Mouse (Mus musculus) kidney, embryonic 15.5 days (tissue): ENCODE data around the gene Mmel1. TPM values are rescaled to one million over a fixed set of nuclear protein-coding genes. Genes with fewer than 3 reads are reported as not detected.
A peak's percentile ranks its signal among the peaks of the same experiment; 100 is the strongest.

Source experiments
- ATAC-seq: fragments of 200-750 bp; cut with Nextera tagmentation; replicated peaks from 2 replicates; pipeline ENCODE4 v1.8.0; 2017; ENCODE audit warnings: moderate TSS enrichment; ENCODE audit not compliant: low FRiP score
- H3K27ac ChIP-seq: fragments of 300-500 bp; sonication (generic); 2 replicates; pipeline ENCODE4 v1.5.1; 2015; ENCODE audit warnings: mild to moderate bottlenecking, inconsistent platforms
- H3K27me3 ChIP-seq: fragments of 300-500 bp; sonication (generic); 2 replicates; pipeline ENCODE4 v1.6.1; 2015; ENCODE audit warnings: inconsistent platforms
- H3K36me3 ChIP-seq: fragments of 300-500 bp; sonication (generic); 2 replicates; pipeline ENCODE4 v1.6.1; 2015; ENCODE audit warnings: inconsistent platforms
- H3K4me1 ChIP-seq: fragments of 300-500 bp; sonication (generic); 2 replicates; pipeline ENCODE4 v1.6.1; 2015; ENCODE audit warnings: inconsistent platforms
- H3K4me2 ChIP-seq: fragments of 300-500 bp; sonication (generic); 2 replicates; pipeline ENCODE4 v1.6.1; 2015; ENCODE audit warnings: moderate library complexity, mild to moderate bottlenecking, inconsistent platforms
- H3K4me3 ChIP-seq: fragments of 300-500 bp; sonication (generic); replicated peaks from 2 replicates; pipeline ENCODE4 v1.5.1; 2015; ENCODE audit warnings: mild to moderate bottlenecking, inconsistent platforms
- H3K9ac ChIP-seq: fragments of 300-500 bp; sonication (generic); 2 replicates; pipeline ENCODE4 v1.6.1; 2015; ENCODE audit warnings: mild to moderate bottlenecking, inconsistent platforms
- H3K9me3 ChIP-seq: fragments of 300-500 bp; sonication (generic); replicated peaks from 2 replicates; pipeline ENCODE4 v1.6.1; 2016; ENCODE audit warnings: inconsistent platforms
- WGBS: fragments of 180-500 bp; shearing (Covaris S2); methylation state at CpG from one replicate; pipeline ENCODE4 v1.1.7; 2015; ENCODE audit warnings: mixed read lengths; 5-methylcytosine and 5-hydroxymethylcytosine counted together
- polyA plus RNA-seq: library from polyadenylated mRNA; unstranded; fragments of >200 nt; fragmentation: Nextera tagmentation; extraction: Ambion mirVana; gene quantifications from 2 replicates; pipeline ENCODE4 v1.2.1, GENCODE M21; 2015

The Mmel1 gene
- polyA plus RNA-seq, 1 experiment from 2014 or later, result 0.42 TPM

GRCm38 (mm10) chr4:154867257-154867656 is 2.1 kb upstream of the Mmel1 start:
- Histone ChIP-seq H3K4me1 (peaks cover 24% of the 10 kb centered on the region), H3K27ac (no peak overlapping the region), H3K36me3 (no peaks in the 10 kb centered on the region), H3K9me3 (no peaks in the 10 kb centered on the region), H3K27me3 (0 out of 2 replicates have a peak, but pooled peaks cover 16% of the 10 kb centered on the region), H3K4me3 (no peak overlapping the region), H3K9ac (no peak overlapping the region), H3K4me2 (no peak overlapping the region)
- ATAC-seq, result no peak
- whole genome bisulfite sequencing, result 83% methylated on average over 6 of the region's 6 CpGs

GRCm38 (mm10) chr4:154870721-154871120 is 1.3 kb downstream of the Mmel1 start:
- Histone ChIP-seq H3K27ac (no peak overlapping the region), H3K9me3 (no peaks in the 10 kb centered on the region), H3K4me3 (no peak overlapping the region), H3K4me1 (peaks cover 9% of the 10 kb centered on the region; the same call in 1 of the 2 replicates), H3K9ac (no peak overlapping the region), H3K36me3 (no peaks in the 10 kb centered on the region), H3K4me2 (no peak overlapping the region), H3K27me3 (0 out of 2 replicates have a peak, but pooled peaks cover 24% of the 10 kb centered on the region)
- no peak for ATAC-seq
- WGBS, result 88% methylated on average over 4 of the region's 4 CpGs

GRCm38 (mm10) chr4:154871757-154872251 is 2.4 kb downstream of the Mmel1 start:
- Histone ChIP-seq H3K9ac (no peak overlapping the region), H3K4me1 (peaks cover 9% of the 10 kb centered on the region; the same call in 1 of the 2 replicates), H3K27me3 (peaks cover 27% of the 10 kb centered on the region; the same call in 1 of the 2 replicates), H3K4me2 (peak overlapping the region; percentile 47), H3K27ac (no peak overlapping the region), H3K9me3 (no peaks in the 10 kb centered on the region), H3K4me3 (0 out of 2 replicates have a peak overlapping the region, but pooled peaks have one; percentile 20), H3K36me3 (no peaks in the 10 kb centered on the region)
- 5% methylated on average over 13 of the region's 13 CpGs for WGBS
- peak; percentile 76 for ATAC-seq

GRCm38 (mm10) chr4:154873186-154873585 is 3.8 kb downstream of the Mmel1 start:
- WGBS, result 73% methylated on average over 6 of the region's 6 CpGs
- Histone ChIP-seq H3K36me3 (no peaks in the 10 kb centered on the region), H3K27me3 (peaks cover 30% of the 10 kb centered on the region; the same call in 1 of the 2 replicates), H3K27ac (no peak overlapping the region), H3K4me2 (no peak overlapping the region), H3K4me1 (peaks cover 10% of the 10 kb centered on the region), H3K9me3 (no peaks in the 10 kb centered on the region), H3K9ac (no peak overlapping the region), H3K4me3 (no peak overlapping the region)
- ATAC-seq, result no peak

- 11% methylated on average over 18 of the region's 18 CpGs for WGBS
- peaks cover 19% of the 10 kb centered on the region for H3K27me3 ChIP-seq
- H3K9ac ChIP-seq, result peak overlapping the region; percentile 50
- peak; percentile 95 for ATAC-seq
- H3K4me2 ChIP-seq, result peak overlapping the region; percentile 64
- H3K4me3 ChIP-seq, result peak overlapping the region; percentile 39
- peaks cover 8% of the 10 kb centered on the region for H3K4me1 ChIP-seq
- no peaks in the 10 kb centered on the region for H3K9me3 ChIP-seq
- H3K27ac ChIP-seq, result peak overlapping the region; percentile 76
- no peaks in the 10 kb centered on the region for H3K36me3 ChIP-seq
Observed at GRCm38 (mm10) chr4:154877864-154878548, 8.6 kb downstream of the Mmel1 start.

- ATAC-seq, result no peak
- H3K36me3 ChIP-seq, result no peaks in the 10 kb centered on the region
- WGBS, result 77% methylated on average over 6 of the region's 6 CpGs
Observed at GRCm38 (mm10) chr4:154880730-154881129, 11.3 kb downstream of the Mmel1 start.

GRCm38 (mm10) chr4:154882014-154882659 is 12.8 kb downstream of the Mmel1 start:
- no peak for ATAC-seq
- peaks cover 8% of the 10 kb centered on the region for H3K4me1 ChIP-seq
- WGBS, result 28% methylated on average over 14 of the region's 14 CpGs

More at GRCm38 (mm10) chr4:154880730-154881129, 11.3 kb downstream of the Mmel1 start:
- Histone ChIP-seq H3K4me1 (peaks cover 8% of the 10 kb centered on the region), H3K27ac (no peak overlapping the region), H3K4me2 (no peak overlapping the region), H3K9me3 (no peaks in the 10 kb centered on the region), H3K4me3 (no peak overlapping the region), H3K27me3 (peaks cover 12% of the 10 kb centered on the region), H3K9ac (no peak overlapping the region)

GRCm38 (mm10) chr4:154885416-154885815 is 16.0 kb downstream of the Mmel1 start:
- WGBS, result 78% methylated on average over 11 of the region's 11 CpGs
- H3K27ac ChIP-seq, result no peak overlapping the region
- no peaks in the 10 kb centered on the region for H3K4me1 ChIP-seq
- ATAC-seq, result no peak
- H3K4me2 ChIP-seq, result no peak overlapping the region
- H3K9me3 ChIP-seq, result no peaks in the 10 kb centered on the region
- H3K4me3 ChIP-seq, result no peak overlapping the region
- no peaks in the 10 kb centered on the region for H3K36me3 ChIP-seq
- peaks cover 6% of the 10 kb centered on the region; the same call in 1 of the 2 replicates for H3K27me3 ChIP-seq
- H3K9ac ChIP-seq, result no peak overlapping the region

More at GRCm38 (mm10) chr4:154882014-154882659, 12.8 kb downstream of the Mmel1 start:
- Histone ChIP-seq H3K36me3 (no peaks in the 10 kb centered on the region), H3K27ac (no peak overlapping the region), H3K9ac (no peak overlapping the region), H3K9me3 (no peaks in the 10 kb centered on the region), H3K4me3 (no peak overlapping the region), H3K27me3 (peaks cover 6% of the 10 kb centered on the region; the same call in 1 of the 2 replicates), H3K4me2 (no peak overlapping the region)

- H3K4me3 ChIP-seq, result no peak overlapping the region
- 60% methylated on average over 12 of the region's 13 CpGs for WGBS
- H3K4me2 ChIP-seq, result no peak overlapping the region
- H3K9ac ChIP-seq, result no peak overlapping the region
- no peaks in the 10 kb centered on the region; the same call in 1 of the 2 replicates for H3K27me3 ChIP-seq
- H3K36me3 ChIP-seq, result no peaks in the 10 kb centered on the region
- H3K27ac ChIP-seq, result no peak overlapping the region
- no peaks in the 10 kb centered on the region for H3K4me1 ChIP-seq
- no peaks in the 10 kb centered on the region for H3K9me3 ChIP-seq
- ATAC-seq, result 0 out of 2 replicates have a peak, but pooled peaks have one; percentile 54
Observed at GRCm38 (mm10) chr4:154886876-154887592, 17.6 kb downstream of the Mmel1 start.

GRCm38 (mm10) chr4:154887593-154888250 is 18.3 kb downstream of the Mmel1 start:
- H3K9ac ChIP-seq, result no peak overlapping the region
- no peaks in the 10 kb centered on the region for H3K4me1 ChIP-seq
- no peak overlapping the region for H3K27ac ChIP-seq
- H3K4me3 ChIP-seq, result no peak overlapping the region
- no peak for ATAC-seq
- no peaks in the 10 kb centered on the region for H3K9me3 ChIP-seq
- WGBS, result 73% methylated on average over 15 of the region's 15 CpGs
- no peaks in the 10 kb centered on the region; the same call in 1 of the 2 replicates for H3K27me3 ChIP-seq
- H3K36me3 ChIP-seq, result no peaks in the 10 kb centered on the region
- no peak overlapping the region for H3K4me2 ChIP-seq

GRCm38 (mm10) chr4:154890887-154891286 is 21.5 kb downstream of the Mmel1 start:
- H3K27ac ChIP-seq, result no peak overlapping the region
- H3K9me3 ChIP-seq, result no peaks in the 10 kb centered on the region
- no peak overlapping the region for H3K4me2 ChIP-seq
- no peak overlapping the region for H3K4me3 ChIP-seq
- H3K27me3 ChIP-seq, result no peaks in the 10 kb centered on the region
- no peak overlapping the region for H3K9ac ChIP-seq
- WGBS, result 87% methylated on average over 14 of the region's 14 CpGs
- H3K4me1 ChIP-seq, result no peaks in the 10 kb centered on the region
- H3K36me3 ChIP-seq, result no peaks in the 10 kb centered on the region
- ATAC-seq, result no peak
